Mouse (Mus musculus) frontal cortex, postnatal 36 days (tissue): ENCODE data around the gene Pkn2.

Source experiments
- DNase-seq, 2 experiments: peaks; one replicate each; pipeline ENCODE4 v3.0.0; 2022; ENCODE audit warnings: low spot score in 2 of 2

Gene Pkn2

DNA sequence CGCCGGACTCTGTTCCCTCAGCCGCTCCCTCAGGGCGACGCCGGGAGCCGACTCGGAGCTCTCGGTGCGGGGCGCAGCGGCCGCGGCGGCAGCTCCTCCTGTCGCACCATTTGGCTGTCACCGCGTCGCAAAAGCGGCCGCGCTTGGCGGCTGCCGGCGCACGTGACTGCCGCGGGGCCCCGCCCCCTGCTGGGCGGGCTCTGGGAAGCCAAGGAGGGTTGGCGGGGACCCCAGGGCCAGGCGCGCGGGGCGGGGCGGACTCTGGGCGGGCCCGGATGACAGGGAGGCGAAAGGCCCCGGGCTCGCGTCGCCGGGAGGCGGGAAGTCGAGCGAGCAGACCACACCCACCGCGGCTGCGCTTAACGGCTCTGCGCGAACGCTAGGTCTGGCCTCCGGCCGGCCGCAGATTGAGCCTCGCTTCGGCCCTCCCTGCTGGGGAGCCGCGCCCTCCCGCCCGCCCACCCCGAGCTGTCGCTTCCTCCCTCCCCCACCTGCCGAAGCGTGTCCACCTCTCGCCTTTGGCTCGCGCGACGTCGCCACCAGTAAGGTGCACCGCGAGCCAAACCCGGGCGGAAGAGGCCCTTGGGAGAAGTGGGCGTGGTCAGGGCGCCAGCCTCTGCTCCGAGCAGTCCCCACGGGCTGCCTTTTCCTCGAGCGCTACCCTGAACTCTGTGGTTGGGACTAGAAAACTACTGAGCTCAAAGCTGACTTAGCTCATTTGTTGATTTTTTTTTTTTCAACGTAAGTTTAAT is at the start of gene Pkn2:
Gene Pkn2, minus strand, starts transcription at position 133 of the 752 bp plus-strand sequence.
- peak; percentile 98 for DNase-seq

DNA sequence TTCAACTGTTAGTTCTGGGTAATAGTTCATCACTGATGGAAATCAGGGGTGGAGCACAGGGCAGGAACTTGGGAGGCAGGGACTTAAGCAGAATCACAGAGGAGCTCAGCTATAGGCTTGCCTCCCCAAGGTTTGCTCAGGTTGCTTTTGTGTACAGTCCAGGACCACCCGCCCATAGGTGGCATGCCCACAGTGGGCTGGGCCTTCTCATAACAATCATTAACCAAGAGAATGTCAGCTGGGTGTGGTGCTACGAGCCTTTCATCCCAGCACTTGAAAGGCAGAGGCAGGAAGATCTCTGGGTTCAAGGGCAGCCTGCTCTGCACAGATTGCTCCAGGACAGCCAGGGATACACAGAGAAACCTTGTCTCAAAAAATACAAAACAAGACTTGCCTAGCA is 48.1 kb upstream of the Pkn2 start:
- DNase-seq = no peak

DNA sequence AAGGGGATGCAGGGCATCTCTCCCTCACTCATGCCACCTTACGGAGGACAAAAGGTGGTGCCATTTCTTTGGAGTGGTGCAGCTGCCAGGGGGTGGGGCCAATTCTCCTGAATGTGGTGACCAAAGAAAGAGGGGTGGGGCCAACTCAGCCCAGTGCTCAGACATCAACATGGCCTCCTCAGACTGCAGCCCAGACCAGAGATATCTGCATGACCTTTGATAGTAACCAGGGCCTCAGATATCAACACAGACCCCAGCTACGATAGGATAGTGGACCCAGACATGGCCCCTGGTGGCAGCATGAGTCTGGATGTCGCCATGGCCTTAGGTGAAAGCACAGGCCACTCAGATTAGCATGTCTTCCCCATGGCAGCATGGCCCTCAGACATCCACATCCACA is 45.5 kb upstream of the Pkn2 start:
- DNase-seq = no peak

DNA sequence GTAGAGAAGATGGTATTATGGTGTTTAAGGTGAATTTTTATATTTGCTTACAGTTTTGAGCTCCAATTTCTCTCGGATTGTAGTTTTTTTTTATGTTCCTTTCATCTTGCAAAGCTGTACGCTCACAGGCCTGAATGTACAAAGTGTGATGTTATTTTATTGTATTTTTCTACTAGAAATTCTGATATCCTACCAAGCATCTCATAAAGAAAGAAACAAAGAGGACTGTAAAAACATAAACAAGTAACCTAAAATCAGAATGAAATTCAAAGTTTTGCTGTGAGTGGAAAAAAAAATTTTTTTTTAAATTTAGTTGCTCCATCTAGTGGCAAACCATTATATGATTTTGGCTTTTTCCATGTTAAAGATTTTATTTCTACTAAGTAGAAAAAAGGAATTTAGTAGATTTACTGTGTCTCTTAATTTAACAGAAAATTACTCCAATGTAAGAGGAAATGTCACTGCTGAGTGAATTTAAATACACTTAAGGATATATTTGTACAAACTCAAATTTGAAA is 43.1 kb upstream of the Pkn2 start:
- no peak for DNase-seq

DNA sequence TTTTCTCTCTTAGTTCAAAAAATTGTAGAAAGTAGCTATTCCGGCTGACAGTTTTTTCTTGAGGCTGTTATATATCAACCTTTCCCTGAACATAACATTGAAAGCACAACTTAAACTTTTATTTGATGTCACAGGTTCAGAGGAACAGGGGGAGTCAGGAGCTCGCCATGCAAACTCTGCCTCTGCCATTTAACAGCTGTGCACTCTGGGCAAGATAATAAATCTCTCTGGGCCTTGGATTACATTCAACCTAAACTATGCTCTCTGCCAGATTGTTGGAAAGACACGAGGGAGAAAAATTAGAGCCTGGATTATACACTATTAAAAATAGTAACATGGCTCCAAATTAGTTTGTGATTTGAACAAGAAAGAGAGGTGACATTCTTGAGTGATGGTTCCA is 37.3 kb upstream of the Pkn2 start:
- DNase-seq = no peak

DNA sequence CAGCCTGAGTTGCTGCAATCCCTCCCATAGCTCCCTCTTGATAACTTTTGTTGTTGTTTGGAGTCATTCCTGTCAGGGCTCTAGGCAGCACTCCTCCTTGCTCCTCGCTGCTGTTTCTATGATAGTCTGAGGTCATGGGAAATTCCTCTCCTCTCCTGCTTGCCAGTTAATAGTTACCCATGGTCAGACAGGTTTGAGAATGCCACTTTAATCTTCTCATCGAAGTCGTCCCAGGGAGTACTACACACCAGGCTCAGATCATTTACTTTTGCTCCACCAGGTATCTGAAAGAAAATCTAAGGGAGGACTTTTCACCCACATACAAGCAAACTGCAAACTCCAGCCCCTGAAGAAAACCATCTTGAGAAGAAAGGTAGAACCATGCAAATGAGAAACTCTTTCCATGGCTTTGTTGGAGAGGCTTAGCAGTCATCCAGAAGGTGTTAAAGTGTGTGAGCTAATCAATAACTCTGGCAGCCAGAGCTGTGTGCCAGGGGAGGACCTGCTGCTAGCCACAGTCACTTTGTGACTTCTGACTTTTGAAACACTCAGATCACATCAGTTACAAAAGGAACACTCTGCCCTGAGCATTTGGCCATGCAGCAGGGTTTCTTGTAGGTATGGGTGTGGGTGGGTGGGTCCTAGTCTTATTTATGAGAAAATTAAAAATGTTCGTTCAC is 36.1 kb upstream of the Pkn2 start:
- DNase-seq = no peak

DNA sequence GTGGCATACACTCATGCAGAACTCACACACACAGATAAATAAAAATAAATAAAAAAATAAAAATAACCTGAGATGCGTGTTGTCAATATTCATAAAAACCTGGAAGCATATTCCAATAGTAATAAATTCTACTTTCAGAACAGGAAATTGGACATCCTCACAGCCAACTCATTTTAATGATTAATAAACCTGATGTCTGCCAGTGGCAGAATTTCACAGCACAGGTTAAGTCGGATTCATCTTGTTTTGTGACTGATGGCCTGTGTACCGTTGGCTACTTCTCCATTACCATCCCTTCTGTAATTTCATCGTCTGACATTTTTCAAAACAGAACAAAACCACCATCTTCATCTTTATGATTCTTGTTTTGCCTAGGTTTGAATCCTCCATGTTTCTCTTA is 35.4 kb upstream of the Pkn2 start:
- DNase-seq = no peak

DNA sequence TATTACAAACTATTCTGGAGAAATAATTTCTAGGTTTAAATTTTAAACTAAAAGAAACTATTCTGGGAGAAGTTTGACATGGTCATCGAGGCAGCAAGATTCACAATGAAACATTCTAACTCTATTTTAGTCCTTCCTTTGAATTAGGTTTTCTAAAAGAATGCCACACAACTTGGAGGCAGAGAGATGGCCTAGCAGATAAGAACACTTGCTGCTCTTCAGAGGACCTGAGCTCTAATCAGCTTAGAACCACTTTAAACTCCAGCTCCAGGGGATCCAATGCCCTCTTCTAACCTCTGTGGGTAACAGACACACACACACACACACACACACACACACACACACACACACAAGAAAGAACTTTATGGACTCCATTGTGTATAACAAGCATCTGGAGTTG is 31.5 kb upstream of the Pkn2 start:
- no peak for DNase-seq

DNA sequence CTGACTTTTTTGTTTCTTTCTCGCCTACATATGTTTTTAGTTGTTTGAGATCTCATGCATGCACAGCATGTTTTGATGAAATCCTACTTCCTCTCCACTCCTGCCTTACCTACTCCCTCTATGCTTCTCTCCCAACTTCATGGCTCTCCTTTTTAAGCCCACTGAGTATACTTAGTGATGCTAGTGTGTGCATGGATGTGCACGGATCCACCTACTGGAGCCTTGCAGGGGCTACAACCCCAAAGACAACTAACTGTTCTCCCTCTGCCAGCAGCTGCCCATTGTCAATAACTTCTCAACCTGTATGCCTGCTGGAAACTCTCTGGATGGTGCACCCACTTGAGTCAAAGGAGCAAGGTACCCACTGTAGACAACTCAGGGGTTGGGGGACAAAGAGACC is 17.9 kb upstream of the Pkn2 start:
- DNase-seq = no peak

DNA sequence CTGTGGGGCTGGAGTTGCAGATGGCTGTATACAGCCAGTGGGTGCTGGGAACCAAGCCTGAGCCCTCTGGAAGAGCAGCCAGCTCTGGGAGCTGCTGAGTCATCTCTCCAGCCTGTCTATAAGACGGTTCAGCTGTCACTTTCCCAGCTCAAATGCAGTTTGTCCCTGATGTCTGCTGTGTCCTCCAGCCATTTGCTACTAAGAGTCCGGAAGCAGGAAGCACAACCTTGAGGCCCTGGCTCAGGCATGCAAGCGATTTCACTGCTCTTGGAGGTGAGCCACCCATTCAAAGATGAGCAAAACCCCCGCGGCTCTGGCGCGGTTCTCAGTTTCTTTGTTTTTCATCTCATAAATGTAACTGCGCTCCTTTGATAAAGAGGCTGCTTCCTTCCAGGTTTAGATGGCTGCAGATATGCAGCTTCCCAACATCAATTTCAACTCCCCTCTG is 17.2 kb upstream of the Pkn2 start:
- DNase-seq = no peak

DNA sequence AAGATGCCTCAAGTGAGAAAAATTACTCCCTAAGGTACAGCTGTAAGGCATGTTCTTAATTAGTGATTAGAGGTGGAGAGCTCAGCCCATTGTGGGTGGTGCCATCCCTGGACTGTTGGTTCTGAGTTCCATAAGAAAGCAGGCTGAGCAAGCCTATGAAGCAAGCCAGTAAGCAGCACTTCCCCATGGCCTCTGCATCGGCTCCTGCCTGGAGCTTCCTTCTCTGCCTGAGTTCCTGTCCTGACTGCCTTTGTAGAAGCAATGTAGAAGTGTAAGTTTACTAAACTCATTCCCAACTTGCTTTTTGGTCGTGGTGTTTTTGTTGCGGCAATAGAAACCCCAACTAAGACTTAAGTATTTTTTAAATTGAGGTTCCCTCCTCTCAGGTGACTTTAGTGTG is 8.6 kb upstream of the Pkn2 start:
- DNase-seq = no peak

DNA sequence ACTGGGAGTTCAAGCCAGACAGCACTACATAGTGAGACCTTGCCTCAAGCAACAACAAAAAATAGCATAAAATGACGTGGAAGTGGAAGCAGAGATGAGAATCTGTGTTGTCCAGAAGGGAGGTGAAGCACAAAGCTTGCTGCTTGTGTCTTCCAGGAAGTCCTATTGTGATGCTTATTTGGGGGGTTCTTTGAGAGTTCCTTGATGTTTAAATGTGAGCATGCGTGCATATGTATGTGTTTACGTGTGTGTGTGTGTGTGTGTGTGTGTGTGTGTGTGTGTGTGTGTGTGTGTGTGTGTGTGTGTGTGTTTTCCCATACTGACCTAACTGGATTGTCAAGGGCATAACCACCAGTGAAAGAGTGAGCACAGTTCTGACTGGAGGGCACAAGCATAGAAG is 5.2 kb upstream of the Pkn2 start:
- no peak for DNase-seq

DNA sequence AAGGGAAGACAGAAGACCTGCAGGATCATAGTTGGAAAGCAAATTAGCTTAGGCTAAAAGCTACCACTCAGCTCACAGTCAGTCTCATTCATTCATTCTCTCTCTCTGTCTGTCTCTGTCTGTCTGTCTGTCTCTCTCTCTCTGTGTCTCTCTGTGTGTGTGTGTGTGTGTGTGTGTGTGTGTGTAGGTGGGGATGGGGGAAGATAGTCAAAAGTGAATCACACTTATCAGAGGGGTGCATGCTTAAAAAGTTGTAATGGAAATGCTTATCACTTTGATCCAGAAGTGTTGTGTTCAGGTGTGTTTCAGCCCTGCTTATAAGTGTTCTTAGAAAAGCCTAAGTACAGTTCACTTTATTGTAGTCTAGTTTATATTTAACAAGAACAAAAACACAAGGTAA is 2.8 kb upstream of the Pkn2 start:
- no peak for DNase-seq

DNA sequence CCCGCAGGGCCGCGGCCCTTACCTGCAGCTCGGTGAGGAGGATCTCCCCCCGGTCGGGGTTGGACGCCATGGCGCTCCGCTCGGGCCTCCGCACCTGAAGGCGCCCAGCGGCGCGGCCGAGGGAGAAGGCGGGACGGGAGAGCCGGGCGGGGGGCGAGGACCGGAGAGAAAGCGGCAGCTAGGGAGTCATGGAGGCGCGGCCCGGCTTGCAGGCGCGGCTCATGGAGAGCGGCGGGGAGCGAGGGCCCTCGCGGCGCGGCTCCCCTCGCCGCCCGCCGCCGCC is 274 bp downstream of the Pkn2 start:
- DNase-seq = no peak

DNA sequence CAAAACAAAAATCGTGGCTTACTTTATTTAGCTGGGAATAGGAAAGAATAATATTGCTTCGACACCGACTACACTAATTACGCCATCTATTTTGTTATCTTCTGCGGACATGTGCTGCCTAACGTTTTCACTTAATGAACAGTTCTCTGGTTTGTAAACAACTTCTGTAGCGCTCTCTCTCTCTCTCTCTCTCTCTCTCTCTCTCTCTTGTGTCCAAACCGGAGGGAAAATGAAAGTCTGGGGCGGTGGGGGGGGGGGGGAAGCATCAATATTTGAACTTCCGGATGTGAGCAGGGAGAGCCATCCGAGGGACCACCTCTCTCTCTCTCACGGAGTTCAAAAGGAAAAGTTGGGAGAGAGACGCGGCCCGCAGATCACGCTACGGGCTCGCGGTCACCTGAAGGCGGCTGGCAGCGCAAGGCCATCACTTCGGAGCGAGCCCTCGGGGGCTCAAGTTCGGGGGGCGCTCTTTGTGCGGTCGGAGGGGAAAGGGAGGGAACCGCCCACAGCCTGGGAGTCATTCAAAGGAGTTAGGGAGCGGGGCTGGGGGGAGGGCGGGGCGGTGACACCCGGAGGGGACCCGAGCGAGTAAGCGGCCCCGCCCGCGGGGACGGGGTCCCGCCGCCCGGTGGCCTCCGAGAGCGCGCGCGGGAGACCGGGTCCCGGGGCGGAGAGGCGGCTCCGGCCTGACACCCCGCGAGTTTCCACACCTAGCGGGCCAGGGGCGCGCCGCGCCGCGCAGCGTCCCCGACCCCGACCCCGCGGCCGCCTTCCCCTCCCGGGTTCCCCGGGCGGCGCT is 815 bp downstream of the Pkn2 start:
- DNase-seq = peak in 1 of 2 experiments; percentile 8

DNA sequence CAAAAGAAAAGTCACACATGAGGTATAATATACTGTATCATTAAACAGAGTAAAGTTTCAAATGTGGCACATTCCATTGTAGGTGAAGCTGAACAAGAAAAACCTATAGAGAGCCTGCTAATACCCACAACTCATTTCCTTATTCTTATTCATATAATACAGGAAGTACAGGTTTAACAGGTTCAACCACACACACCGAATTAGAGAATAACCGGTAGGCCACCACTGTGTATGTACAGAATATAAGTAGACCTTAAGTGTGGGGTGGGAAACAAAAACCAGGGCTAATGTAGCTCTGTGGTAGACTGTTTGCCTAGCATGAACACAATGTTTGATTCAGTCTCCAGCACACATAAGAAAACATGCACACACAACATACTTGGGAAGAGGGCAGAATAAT is 18.6 kb downstream of the Pkn2 start:
- DNase-seq = no peak

DNA sequence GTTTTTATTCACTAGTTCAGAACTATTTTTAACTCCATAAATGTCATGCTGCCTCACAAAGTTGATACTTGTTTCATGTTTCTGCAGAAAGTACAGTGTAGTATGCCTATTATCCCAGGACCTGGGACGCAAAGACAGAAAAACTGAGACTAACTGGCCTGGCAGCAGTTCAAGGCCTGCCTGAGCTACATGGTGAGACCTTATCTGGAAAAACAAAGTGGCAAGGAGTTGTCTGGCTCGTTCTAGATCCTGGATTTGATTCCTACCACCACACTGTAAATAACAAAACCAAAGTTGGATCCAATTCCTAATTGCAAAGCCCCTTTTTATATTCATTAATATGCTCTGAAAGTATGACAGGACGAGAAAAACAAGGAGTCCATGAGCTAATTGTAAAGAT is 25.0 kb downstream of the Pkn2 start:
- DNase-seq = no peak

DNA sequence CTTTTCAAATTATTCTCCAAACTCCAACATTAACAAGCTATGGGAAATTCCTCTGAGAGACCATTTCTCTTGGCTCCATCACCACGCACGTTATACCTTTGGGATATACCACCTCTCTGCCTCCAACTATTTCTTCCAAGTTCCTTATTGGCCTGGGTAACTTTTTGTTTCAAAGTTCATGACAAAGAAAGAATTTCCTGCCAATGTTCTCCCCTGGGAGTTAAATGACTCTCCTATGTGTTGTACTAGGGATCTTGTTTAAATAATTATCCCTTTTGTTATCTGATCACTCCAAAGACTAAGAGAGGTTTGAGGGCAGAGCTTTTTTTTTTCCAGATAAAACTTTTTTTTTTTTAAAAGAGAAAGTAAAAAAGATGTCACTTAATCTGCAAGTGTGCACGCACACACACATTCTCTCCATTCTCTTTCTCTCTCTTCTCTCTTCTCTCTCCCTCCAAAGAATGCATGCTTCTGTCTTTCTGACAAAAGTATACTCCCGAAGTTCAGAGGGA is 25.8 kb downstream of the Pkn2 start:
- DNase-seq = no peak

DNA sequence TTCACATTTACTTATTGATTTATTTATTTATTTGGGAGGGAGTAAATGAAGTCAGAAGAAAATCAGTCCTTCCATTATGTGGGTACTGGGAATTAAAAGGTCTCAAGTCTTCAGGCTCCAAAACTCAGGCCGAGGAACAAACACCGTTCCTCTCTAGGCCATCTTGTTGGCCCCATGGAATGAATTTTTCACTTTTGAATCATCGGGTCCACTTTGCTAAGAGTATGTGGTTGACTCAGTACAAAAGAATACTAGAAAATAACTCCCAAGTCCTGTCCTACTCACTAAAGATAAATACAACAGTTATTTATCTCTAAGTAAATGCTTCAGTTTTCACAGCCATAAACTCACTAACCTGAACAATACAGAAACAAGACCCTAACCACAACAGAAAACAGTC is 28.9 kb downstream of the Pkn2 start:
- DNase-seq = no peak

DNA sequence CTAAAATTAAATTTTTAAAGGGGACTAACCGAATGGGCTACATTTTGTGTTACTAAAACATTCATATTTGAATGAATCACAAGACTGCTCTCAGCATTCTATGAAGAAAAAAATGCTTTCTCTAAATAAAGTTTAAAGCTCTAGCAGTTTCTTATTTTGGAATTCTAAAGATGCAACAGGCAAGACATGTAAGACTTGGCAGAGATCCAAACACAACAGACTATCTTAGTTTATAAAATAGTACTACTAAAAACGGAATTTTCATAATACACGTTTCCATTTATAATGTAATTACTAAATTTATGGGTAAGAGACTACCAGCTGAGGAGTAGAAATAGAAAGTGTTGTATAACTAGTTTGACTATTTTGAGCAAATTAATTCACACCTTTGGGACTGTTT is 30.2 kb downstream of the Pkn2 start:
- peak in 1 of 2 experiments; percentile 20 for DNase-seq

DNA sequence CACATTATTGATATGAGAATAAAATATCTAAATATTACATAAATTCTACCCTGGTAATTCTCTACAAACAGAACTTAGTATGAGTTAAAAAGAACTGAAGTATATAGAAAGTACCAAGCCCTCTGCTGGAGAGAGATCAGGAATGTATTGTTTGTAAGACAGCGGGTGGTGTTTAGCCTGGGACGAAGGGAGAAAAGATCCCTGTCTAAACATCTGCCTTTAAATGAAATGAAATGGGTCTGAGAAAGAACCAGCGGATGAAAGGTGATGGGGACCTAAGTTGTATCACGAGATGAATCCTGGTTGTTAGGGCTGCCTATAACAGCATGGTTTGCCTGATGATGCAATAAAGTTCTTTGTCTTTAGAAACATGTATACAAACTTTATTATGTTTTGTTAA is 41.8 kb downstream of the Pkn2 start:
- no peak for DNase-seq

DNA sequence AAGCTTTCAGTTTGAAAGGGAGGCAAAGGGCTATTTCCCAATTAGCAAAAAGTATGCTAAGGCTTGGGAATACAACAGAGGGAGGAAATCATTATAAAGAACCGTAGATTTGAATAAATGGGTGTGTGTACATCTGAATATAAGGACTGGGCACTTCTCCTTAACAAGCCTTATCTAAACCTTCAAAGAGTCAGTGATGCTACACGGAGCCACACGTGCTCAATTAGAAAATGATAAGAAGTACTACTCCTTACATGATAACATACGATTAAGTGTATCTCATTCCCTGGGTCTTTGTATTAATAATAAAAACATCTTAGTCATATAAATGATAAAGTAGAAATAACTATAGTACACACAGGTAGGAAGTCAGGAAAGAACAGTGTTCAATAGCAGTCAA is 47.0 kb downstream of the Pkn2 start:
- DNase-seq = no peak

DNA sequence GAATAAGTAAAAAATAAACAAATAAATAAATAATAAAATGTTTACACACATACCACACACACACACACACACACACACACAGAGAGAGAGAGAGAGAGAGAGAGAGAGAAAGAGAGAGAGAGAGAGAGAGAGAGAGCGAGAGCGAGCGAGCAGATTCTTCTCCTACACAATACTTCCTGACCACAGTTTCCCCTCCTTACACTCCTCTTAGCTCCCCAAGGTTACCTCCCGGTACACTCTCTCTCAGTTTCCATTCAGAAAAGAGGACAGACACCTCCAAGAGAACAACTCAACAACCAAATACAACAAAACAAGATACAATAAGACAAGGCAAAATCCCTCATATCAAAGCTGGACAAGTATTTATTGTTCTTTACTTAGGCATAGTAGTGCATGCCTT is 47.8 kb downstream of the Pkn2 start:
- no peak for DNase-seq
